Mouse (Mus musculus) thymus, postnatal 14 days (tissue): ENCODE results near the gene Dctn2.
"Not testable (repeated sequence)": the region's sequence is repeated elsewhere in the genome, so short reads cannot be mapped to it uniquely, and the experiment has no call there.

Experiments used
- DNase-seq: peaks from one replicate; pipeline ENCODE4 v3.0.0; 2021

Gene Dctn2

DNA sequence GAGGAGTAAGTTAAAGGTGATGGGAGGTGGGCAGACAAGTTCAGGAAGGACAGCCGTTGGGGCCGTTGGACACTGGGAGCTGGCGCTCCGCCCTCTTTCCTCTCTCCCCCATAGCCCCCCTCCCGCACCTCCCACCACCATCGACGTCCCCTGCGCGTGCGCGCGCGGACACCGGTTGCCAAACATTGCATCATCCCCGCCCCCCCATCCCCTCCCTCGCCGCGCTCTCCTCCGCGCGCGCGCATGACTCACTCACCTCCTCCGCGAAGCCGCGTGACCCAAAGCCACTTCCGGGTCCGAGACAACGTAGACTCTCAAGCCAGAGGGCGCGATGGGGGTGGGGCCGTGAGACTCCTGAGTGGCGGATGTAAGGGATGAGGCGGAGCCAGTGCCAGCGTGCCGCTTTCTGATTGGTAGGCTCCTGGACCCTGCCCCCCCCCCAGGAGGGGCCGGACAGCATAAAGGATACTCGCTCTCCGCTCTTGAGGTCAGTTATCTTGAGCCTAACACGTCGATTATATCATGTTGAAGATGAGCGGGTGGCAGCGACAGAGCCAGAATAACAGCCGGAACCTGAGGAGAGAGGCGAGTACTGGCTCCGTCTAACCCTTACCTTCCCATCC, 24.2 kb downstream of the Dctn2 start:
- DNase-seq = peak; percentile 100

DNA sequence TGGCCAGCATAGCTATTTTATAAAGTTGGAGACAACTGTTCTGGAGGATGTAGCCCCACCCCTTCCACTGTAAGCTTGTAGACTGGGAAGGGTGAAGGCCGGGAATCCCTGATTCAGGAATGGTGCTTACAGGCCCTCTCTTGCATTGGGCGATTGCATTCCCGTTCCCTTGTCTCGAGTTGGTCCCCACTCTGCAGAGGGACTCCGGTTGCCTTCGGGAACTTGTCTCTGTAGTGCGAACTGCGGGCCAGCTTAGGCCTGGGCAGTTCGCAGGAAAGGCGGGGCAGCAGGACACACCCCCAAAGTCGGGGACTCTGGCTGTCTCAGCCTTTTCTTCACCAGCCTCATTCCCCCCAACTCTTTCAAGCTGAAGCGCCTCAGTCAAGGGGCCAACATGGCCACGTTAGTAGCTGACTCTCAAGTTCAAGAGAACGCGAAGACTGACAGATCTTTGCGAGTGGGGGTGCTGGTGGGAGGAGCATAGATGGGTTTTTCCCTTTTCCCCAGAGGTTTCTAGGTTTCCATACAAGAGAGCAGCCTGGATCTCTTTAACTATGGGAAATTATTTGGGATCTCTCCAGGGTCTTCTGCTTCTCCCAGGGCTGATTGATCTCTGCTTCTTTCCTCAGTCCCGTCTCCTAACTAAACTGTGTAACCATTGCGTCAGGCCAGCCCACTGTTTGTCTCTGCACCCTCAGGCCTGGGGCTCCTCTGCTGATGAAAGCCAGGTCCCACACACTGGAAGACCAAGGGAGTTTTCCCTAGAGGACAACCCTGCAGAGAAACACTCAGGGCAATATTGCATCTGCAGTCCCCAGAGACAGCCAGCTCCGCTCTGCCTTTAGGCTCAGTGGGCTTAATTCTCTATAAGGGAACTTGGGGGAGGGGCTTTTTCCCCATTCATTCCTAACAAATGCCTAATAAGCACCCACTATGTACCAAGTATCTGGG, 25.0 kb downstream of the Dctn2 start:
- peak; percentile 64 for DNase-seq

DNA sequence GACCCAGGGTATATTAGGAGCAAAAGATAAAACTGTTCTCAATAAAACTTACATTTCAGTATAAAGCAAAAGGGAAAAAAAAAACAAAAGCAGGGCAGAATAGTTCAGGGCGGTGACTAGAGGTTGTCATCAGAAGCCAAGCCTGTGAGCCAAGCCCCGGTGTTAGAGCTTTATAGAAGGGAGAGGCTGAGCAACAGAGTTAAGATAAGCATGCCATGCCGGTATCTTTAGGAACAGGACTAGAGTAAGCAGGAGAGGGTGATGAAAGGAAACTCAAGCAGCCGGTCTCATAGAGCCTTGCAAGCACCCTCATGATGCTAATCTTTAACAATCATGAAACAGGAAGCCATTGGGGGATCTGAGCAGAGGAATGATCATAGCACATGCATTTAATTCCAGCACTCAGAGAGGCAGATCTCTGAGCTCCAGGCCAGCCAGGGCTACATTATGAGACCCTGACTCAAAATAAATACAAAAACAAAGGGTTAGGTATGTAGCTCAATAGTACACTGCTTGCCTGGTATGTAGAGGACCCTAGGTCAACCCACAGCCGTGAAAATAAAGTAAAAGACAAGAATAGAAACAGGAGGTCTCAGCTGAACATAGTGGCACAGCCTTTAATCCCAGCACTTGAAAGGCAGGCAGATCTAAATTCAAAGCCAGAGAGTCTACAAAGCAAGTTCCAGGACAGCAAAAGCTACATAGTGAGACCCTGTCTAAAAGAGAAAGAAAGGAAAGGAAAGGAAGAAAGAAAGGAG, 25.9 kb downstream of the Dctn2 start:
- DNase-seq = no peak

DNA sequence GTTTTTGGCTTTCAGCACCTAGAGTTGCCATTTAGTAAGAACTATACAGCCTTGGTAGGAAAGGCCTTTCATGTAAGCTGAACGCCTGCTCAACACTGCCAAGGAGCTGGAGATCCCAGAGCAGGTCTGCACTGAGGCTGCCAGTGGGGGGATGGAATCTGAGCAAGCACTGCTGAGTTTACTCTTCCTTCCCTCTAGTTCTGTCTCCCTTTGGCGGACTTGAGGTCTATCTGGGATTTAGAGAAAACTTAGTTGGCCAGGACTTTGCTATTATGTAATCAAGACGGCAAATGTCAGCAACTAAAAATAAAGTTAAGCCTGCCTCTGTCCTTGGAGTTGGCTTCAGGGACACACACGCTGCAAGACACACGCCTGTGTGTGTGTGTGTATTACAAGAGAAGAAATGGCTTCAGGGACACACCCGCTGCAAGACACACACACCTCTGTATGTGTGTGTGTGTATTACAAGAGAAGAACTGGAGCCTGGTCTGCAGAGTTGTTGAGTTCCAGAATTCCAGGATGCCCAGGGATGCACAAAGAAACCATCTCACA, 26.9 kb downstream of the Dctn2 start:
- no peak for DNase-seq

DNA sequence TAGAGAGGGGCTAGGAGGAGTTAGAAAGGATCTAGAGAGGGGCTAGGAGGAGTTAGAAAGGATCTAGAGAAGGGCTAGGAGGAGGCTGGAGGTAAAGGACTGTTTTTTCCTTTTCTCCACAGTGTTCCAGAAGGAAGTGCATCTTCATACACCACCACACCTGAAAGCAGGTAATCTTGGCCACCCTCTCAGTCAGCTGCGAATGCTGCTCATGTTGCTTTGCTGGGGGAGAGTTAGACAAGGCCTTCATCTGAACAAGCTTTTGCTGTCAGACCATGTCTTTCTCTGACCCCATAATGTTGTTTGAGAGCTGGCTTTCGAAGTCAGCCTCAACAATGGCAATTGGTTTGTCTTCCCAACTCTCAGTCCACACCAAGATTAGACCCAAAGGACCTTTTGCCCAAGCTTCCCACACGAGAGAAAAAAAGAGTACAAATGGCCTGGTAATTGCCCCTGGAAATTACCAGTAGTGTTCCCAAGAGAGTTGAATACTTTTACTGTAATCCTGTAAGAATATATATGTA, 27.5 kb downstream of the Dctn2 start:
- no peak for DNase-seq

DNA sequence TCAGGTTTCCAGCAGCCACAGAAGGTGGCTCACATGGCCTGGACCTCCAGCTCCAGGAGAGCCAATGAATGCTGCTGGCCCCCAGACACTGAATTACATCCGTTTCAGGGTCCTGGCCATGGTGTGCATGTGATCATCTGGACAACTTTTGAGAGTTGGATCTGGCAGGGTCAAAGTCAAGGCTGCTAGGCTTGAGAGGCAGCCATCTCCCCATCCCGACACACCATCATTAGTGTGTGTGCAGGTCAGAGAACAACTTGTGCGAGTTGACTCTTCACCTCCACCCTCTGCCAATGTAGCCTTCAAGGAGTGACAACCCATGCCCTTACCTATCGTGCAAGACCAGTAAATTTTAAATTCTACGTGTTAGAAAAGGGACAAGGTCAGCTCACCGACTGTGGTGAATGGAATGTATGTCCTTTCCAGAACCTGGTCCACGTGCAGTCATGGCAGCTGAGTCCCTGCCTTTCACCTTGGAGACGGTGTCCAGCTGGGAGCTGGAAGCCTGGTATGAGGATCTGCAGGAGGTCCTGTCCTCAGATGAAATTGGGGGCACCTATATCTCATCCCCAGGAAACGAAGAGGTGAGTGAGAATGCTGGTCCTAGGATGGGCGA, 28.8 kb downstream of the Dctn2 start:
- no peak for DNase-seq

DNA sequence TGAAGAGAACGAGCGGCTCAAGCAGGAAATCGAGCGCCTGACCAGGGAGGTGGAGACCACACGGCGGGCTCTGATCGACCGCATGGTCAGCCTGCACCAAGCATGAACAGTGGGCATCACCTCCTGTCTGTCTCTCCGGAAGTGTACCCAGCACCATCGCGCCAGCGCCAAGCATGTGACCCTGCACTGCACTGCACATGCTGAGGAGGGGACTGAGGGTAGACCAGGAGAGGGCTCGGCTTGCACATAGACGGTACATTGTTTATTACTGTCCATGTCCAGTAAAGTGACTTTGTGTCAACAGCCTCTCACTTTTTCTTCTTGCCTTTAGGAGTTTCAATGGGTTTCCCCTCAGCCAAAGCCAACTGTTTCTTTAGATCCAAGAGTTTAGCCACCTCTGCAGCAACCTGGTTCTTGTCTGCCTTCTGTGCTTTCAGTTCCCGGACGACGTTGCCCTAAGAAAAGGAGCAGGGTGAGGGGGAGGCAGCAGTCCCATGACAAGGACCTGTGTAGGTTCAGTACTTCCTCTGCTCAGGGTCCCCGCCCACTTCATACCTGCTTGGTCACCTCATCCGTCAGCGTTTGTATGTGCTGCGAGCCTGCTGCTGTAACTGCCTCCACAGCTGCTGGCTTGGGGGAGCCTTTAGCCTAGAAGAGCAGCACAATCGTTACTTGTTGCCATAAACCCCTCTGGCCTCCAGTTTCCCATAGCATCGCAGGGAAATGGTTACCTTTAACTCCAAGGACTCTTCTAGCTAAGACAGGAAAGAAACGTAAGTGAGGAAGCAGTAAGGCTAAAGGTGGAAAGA, 30.0 kb downstream of the Dctn2 start:
- DNase-seq = no peak

DNA sequence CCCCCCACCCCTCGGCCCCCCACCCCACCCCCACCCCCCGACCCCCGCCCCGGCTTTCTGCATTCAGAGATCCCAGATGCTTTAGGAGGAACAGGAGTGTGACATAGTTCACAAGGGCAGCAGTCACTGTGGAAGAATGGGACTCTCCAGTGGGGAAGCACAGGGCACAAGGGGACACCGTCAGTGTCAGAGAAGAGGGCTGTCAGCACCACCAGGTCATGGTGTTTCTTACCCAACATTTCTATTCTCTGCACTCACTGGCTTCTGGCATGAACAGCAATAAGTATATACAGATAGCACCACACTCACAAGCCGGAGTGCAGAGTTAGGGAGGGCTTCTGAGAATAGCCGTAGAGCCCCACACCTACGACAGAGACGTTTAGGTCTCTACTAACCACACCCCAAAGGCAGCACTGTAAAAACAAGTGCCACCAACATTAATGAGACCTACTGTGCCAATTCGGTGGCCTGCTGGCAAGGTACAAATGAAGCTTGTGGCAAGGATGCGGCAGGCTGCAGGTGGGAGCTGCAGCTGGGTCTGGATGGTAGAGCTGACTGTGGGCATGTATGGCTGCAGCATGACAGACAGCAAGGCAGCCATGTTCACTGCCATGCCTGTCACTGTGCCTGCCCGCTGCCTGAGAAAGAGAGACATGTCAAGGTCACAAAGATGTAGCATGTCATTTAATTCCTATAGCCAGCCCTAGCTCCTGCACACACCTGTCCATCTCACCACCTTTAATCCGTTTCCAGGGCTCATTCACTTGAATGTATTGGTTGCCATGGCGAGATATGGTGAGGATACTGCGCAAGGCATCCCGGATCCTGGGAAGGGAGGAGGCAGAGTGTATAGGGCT, 31.1 kb downstream of the Dctn2 start:
- DNase-seq = no peak

DNA sequence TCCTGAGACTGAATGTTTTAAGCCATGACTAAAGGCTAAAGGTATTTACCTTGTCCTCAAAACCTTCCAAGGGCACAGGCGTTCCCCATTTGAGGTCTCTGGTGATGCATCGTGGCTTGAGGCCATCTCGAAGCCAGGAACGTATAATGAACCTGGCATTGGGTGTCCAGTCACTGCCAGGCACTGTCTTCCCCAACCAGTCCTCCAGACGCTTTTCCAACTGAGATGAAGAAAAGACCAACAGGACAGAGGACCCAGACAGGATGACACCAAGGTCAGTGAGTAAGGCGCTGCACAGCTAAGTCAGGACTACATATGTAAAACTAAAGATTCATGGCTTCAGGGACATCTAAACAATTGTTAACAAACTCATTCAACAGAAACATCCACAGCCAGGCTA, 34.2 kb downstream of the Dctn2 start:
- no peak for DNase-seq

DNA sequence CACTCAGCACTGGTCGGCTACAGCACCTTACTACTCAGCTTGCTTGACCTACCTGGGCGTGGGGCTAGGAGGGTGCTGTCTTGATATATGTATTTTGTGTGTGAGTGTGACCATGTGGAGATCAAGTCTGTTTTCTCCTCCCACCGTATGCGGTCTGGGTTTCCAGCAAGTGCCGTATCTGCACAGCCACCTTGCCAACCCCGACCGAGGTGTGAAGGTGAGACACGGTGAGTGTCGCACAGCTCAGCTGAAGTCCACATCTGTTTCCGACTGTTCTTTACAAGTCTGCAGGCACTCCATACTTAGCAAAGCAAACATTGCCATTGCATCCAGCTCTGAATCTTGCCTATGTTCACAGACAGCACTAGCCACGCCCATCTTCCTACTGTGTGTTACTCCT, 37.0 kb downstream of the Dctn2 start:
- no peak for DNase-seq

DNA sequence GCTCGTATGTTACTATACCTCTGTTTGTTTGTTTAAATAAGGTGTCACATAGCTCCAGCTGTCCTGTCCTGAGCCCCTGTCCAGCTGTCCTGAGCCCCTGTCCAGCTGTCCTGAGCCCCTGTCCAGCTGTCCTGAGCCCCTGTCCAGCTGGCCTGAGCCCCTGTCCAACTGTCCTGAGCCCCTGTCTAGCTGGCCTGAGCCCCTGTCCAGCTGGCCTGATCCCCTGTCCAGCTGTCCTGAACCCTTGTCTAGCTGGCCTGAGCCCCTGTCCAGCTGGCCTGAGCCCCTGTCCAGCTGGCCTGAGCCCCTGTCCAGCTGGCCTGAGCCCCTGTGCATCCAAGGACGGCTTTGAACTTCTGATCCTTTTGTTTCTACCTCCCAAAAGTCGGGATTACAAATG, 43.0 kb downstream of the Dctn2 start:
- not testable (repeated sequence) for DNase-seq

DNA sequence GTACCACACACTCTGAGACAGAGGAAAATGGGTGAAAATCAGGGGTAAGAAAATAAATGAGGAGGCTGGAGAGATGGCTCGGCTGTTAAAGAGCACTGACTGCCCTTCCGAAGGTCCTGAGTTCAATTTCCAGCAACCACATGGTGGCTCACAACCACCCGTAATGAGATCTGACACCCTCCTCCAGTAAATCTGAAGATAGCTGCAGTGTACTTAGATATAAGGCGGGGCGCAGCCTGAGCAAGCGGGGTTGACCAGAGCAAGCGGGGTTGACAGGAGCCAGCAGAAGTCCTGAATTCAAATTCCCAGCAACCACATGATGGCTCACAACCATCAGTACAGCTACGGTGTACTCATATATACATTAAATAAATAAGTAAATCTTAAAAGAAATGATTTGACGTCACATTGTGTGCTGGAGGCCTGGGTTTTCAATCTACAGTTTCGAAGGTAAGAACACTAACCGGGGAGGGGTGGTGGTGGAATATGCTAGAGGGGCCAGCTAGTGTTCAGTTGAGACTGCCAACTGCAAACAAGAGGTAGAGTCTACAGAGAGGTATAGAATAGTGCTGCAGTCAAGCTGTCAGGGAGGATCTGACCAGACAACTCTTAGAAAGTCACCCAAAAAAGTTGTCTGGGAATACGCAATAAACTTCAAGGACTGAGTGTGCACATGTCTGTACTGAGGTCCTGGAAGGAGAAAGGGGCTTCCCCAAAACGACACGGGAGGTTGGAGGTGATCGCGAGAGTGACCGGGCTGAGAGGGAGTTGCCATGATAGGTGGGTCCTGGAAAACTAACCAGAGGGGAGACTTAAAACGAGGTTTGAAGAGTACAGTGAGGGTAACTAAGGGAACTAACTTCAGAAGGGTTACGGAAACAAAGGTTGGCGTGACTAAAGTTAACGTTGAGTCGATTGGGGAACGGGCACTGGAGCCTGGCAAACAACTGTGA, 44.6 kb downstream of the Dctn2 start:
- no peak for DNase-seq

DNA sequence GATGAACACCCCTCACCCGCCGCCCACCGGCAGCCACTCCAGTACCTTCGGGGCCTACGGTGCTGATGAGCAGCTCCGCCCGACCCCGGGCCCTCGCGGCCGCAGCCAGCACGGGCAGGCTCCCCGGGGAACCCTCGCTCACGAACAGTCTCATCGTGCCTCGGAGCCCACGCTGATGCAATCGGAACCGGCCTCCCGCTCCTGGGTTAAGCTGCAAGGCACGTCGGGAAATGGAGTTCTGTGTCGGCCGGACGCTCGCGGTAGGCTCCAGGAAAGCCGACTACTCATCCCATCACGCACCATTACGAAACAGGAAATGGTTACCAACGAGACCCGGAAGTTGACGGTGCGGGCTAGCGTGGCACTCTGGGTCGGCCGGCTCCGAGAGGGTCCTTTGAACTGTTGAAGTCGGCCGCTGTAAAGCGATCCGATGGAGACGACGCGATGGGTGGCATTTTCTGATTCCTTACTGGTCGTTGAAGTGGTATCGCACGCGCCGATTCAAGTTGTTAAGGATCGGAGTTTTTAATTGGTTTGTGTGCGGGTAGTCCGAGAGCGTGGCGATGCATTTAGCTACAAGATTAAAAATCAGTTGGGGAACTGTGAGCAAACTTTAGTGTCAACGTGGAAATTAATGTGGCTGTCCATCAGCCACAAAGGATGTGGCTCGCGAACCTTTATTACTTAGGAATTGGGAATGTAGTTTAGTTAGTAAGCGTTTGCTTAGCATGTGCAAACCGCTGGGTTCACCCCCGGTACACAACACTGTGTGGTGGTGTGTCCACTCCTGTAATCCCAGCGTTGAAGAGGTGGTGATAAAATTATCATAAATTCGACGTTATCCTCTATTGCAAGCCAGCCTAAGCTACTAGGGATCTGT, 45.5 kb downstream of the Dctn2 start, which contains the start of gene Mars:
TSS of gene Mars (minus strand) at position 311 of the 880 bp plus-strand sequence.
- peak; percentile 93 for DNase-seq

DNA sequence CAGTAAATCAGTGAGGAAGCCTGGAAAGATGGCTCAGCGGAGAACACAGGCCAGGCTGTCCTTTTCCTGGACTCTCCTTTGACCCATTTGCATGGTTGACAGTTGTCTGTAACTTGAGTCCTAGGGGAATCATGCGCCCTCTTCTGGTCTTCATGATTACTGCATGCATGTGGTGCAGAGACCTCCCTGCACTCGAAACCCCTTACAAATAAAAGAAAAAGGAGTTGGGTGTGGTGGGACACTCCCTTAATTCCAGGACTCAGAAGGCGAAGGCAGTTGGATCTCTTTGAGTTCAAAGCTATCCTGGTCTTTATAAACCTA, 46.1 kb downstream of the Dctn2 start:
- DNase-seq = peak; percentile 90

DNA sequence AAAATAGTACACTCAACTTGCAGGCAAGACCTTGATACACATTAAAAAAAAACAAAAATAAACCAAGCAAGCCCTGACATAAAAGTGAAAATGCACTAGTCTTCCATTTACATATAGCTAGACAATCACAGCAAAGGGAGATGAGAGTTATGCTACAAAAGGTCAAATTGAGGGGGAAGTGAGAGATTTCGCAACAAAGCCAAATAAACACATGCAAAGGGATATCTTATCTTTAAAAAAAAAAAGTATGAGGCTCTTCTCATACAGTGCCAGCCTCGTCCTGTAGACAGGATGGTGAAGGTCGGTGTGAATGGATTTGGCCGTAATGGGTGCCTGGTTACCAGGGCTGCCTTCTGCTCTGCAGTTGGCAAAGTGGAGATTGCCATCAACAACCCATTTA, 46.7 kb downstream of the Dctn2 start:
- DNase-seq = no peak

DNA sequence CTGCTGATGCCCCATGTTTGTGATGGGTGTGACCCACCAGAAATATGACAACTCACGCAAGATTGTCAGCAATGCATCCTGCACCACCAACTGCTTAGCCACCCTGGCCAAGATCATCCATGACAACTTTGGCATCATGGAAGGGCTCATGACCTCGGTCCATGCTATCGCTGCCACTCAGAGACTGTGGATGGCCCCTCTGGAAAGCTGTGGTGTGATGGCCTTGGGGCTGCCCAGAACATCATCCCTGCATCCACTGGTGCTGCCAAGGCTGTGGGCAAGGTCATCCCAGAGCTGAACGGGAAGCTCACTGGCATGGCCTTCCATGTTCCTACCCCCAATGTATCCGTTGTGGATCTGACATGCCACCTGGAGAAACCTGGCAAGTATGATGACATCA, 47.3 kb downstream of the Dctn2 start:
- not testable (repeated sequence) for DNase-seq

DNA sequence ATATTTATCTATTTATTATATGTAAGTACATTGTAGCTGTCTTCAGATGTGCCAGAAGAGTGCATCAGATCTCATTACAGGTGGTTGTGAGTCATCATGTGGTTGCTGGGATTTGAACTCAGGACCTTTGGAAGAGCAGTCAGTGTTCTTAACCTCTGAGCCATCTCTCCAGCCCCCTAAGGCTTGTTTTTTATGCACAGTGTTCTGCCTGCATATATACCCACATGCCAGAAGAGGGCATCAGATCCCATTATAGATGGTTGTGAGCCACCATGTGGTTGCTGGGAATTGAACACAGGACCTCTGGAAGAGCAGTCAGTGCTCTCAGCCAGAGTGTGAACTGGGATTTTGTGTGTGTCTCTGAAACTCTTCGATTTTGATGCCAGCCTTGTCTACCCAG, 48.8 kb downstream of the Dctn2 start:
- not testable (repeated sequence) for DNase-seq

DNA sequence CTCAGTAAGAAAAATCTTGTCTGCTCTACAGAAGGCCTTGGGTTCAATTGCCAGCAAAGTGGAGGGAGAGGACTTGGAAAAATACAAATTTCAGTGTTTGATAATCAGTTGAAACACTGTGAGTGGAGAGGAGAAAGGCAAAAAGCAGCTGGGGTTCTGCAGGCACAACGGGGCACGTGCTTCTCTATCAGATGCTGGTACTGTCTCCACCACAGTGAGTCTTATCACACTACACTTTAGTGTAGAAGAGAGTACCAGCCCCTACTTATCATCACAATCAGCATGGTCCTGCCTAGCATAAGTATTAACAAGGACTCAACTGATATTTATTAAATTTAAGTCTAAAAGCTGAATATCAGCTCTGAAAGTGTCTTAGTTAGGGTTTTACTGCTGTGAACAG, 51.1 kb downstream of the Dctn2 start:
- no peak for DNase-seq

DNA sequence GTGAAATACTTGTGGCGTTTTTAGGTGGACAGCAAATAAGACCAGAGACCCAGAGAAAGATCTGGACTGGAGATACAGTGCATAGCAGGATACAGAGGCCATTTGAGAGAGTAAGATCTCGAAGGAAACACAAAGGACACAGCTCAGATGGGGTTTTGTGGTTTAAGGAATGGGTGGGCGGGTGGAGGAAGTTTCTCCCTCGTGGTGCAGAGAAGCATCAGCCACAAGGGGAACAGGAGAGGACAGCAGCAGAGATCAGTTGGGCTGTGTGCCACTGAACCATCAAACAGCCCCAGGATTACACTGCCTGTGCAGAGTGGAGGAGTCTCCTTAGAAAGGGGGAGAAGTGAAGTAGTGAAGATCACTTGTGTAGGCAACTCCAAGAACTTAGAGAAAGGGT, 51.8 kb downstream of the Dctn2 start:
- no peak for DNase-seq
